ENCODE assay signal across 8 mouse cellular contexts in the genomic region with DNA sequence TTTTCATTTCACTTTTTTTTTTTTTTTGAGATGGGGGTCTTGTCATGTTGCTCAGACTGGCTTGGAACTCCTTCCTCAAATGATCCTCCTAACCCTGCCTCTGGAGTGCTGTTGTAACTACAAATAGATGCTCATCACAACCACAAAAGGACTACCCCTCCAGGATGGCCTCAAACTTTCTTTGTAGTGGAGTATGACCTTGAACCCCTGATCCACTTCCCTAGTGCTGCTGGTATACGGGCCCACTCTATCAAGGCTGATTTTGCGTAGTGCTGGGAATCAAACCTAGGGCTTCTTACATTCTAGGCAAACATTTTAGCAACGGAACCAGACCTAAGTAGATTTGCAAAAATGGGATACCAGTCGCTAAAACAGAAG. TPM values are rescaled to one million over a fixed set of nuclear protein-coding genes. Genes with fewer than 3 reads are reported as not detected.
DNase-seq lines count a peak whose midpoint lies in the region; ATAC-seq and TF ChIP-seq lines count a peak whose summit lies in the region.

No protein-coding gene starts in this region.

- H3K4me1 ChIP-seq in heart, adult 2 months (ENCODE audit: control insufficient read depth, insufficient read depth, low read length) = peaks cover 6% of the 10 kb centered on the region
- 0 out of 4 replicates have a peak, but pooled peaks cover 0 to 2% of the 10 kb centered on the region in 2 experiments for H3K4me1 ChIP-seq in ES-E14 (ENCODE audit: control insufficient read depth in 2 of 2, insufficient read depth in 2 of 2, low read length in 2 of 2, poor library complexity in 1 of 2)
- peaks cover 17% of the 10 kb centered on the region for H3K4me1 ChIP-seq in forebrain, embryonic 13.5 days
- peaks cover 60% of the 10 kb centered on the region for H3K4me1 ChIP-seq in liver, embryonic 12.5 days
- peaks cover 10% of the 10 kb centered on the region; the same call in 1 of the 2 replicates for H3K4me1 ChIP-seq in stomach, embryonic 15.5 days

- peaks cover 18% of the 10 kb centered on the region for H3K36me3 ChIP-seq in heart, adult 2 months (ENCODE audit: control insufficient read depth, insufficient read depth, low read length)
- H3K36me3 ChIP-seq in ES-E14 (ENCODE audit: control insufficient read depth, insufficient read depth, low read length, poor library complexity, severe bottlenecking) = no peaks in the 10 kb centered on the region
- H3K36me3 ChIP-seq in forebrain, embryonic 13.5 days (ENCODE audit: poor library complexity, severe bottlenecking) = no peaks in the 10 kb centered on the region
- H3K36me3 ChIP-seq in liver, embryonic 12.5 days = 0 out of 2 replicates have a peak, but pooled peaks cover 3% of the 10 kb centered on the region
- H3K36me3 ChIP-seq in stomach, embryonic 15.5 days = no peaks in the 10 kb centered on the region

- no peak for ATAC-seq in forebrain, embryonic 13.5 days
- no peak for ATAC-seq in liver, embryonic 12.5 days
- no peak for ATAC-seq in stomach, embryonic 15.5 days (ENCODE audit: insufficient read depth, low FRiP score, low read depth)

- no peak for DNase-seq in heart, adult 2 months
- no peak for DNase-seq in heart, postnatal 36 days
- DNase-seq in ES-E14 (ENCODE audit: low read depth, low spot score) = no peak
- DNase-seq in spleen, adult 12 weeks (ENCODE audit: low spot score) = no peak
- no peak for DNase-seq in layer of hippocampus, adult 11-12 months (ENCODE audit: low spot score)

- in situ Hi-C loops in ES-E14 (cut with MboI; ENCODE audit: low sequenced_read_pairs in 2 of 2, unreplicated experiment in 2 of 2) = no loop called here

- TF ChIP-seq CTCF in heart, adult 2 months (IDR thresholded peaks at IDR 0.05) = no peak

- 0 out of 2 replicates have a peak, but pooled peaks cover 3% of the 10 kb centered on the region for H3K79me2 ChIP-seq in heart, adult 2 months (replicated peaks; ENCODE audit: control insufficient read depth, insufficient read depth, low read length)

- peak overlapping the region; percentile 81 for H3K4me2 ChIP-seq in forebrain, embryonic 13.5 days
- peak overlapping the region; percentile 93 for H3K4me2 ChIP-seq in liver, embryonic 12.5 days
- H3K4me2 ChIP-seq in stomach, embryonic 15.5 days = peak overlapping the region; percentile 65

- H3K27ac ChIP-seq in heart, adult 2 months = peak overlapping the region; percentile 88
- no peak overlapping the region for H3K27ac ChIP-seq in ES-E14 (ENCODE audit: insufficient read depth, low read depth, low read length, poor library complexity, severe bottlenecking)
- no peak overlapping the region for H3K27ac ChIP-seq in forebrain, embryonic 13.5 days
- peak overlapping the region; percentile 88 for H3K27ac ChIP-seq in liver, embryonic 12.5 days
- H3K27ac ChIP-seq in stomach, embryonic 15.5 days = peak overlapping the region; percentile 55; the same call in 1 of the 2 replicates

- peak overlapping the region; percentile 53 for H3K4me3 ChIP-seq in heart, adult 2 months
- H3K4me3 ChIP-seq in ES-E14 (ENCODE audit: insufficient read depth in 1 of 2, low read depth in 1 of 2, low read length in 2 of 2, poor library complexity in 1 of 2, severe bottlenecking in 1 of 2) = peak overlapping the region; percentile 65 to 70
- peak overlapping the region; percentile 86 for H3K4me3 ChIP-seq in forebrain, embryonic 13.5 days
- H3K4me3 ChIP-seq in liver, embryonic 12.5 days = peak overlapping the region; percentile 87
- H3K4me3 ChIP-seq in stomach, embryonic 15.5 days (replicated peaks) = peak overlapping the region; percentile 68

- H3K9ac ChIP-seq in heart, adult 2 months (ENCODE audit: low read depth, low read length) = no peak overlapping the region
- peak overlapping the region; percentile 39; the same call in 1 of the 2 replicates for H3K9ac ChIP-seq in ES-E14 (ENCODE audit: insufficient read depth, low read depth, low read length, poor library complexity, severe bottlenecking)
- H3K9ac ChIP-seq in forebrain, embryonic 13.5 days = peak overlapping the region; percentile 51; the same call in 1 of the 2 replicates
- H3K9ac ChIP-seq in liver, embryonic 12.5 days = peak overlapping the region; percentile 88
- H3K9ac ChIP-seq in stomach, embryonic 15.5 days = no peak overlapping the region

- no peak for TF ChIP-seq EP300 in heart, adult 2 months (IDR thresholded peaks at IDR 0.05; ENCODE audit: insufficient read depth, low read depth, low read length)

- intact Hi-C loops in heart, adult 2 months (cut with DNase I) = loop anchor here (2.0 to 5.0 kb wide), 3 partner anchors 43 to 123 kb away; no protein-coding TSS in a partner anchor
- intact Hi-C loops in heart, postnatal 36 days (cut with DNase I) = loop anchor here (2.0 kb wide), 1 partner anchor 35 kb away; no protein-coding TSS in a partner anchor

- no peak for TF ChIP-seq POLR2A in heart, adult 2 months (IDR thresholded peaks at IDR 0.05; ENCODE audit: insufficient read depth, low read depth, low read length)

- no peaks in the 10 kb centered on the region; the same call in 1 of the 2 replicates for H3K27me3 ChIP-seq in heart, adult 2 months (ENCODE audit: control insufficient read depth, insufficient read depth, low read length)
- peaks cover 5% of the 10 kb centered on the region; the same call in 1 of the 2 replicates for H3K27me3 ChIP-seq in forebrain, embryonic 13.5 days
- no peaks in the 10 kb centered on the region for H3K27me3 ChIP-seq in liver, embryonic 12.5 days (replicated peaks)
- H3K27me3 ChIP-seq in stomach, embryonic 15.5 days (replicated peaks) = no peaks in the 10 kb centered on the region

- 42% methylated on average over 4 of the region's 4 CpGs for WGBS in heart, adult 2 months
- 16% methylated on average over 4 of the region's 4 CpGs for WGBS in forebrain, embryonic 13.5 days
- WGBS in liver, embryonic 12.5 days (ENCODE audit: insufficient replicate concordance) = 13% methylated on average over 4 of the region's 4 CpGs
- WGBS in stomach, embryonic 15.5 days = 20% methylated on average over 4 of the region's 4 CpGs

- H3K9me3 ChIP-seq in ES-E14 (ENCODE audit: control insufficient read depth, insufficient read depth, low read depth, low read length) = no peaks in the 10 kb centered on the region
- no peaks in the 10 kb centered on the region for H3K9me3 ChIP-seq in forebrain, embryonic 13.5 days (replicated peaks)
- 0 out of 2 replicates have a peak, but pooled peaks cover 3% of the 10 kb centered on the region for H3K9me3 ChIP-seq in liver, embryonic 12.5 days (replicated peaks)
- no peaks in the 10 kb centered on the region for H3K9me3 ChIP-seq in stomach, embryonic 15.5 days

TF ChIP-seq in ES-E14, 5 proteins besides CTCF, POLR2A, EP300 and RAD21:
- no peak for TF ChIP-seq HCFC1 (IDR thresholded peaks at IDR 0.05; ENCODE audit: borderline replicate concordance, insufficient read depth, low read length)
- no peak for TF ChIP-seq CHD2 (IDR thresholded peaks at IDR 0.05; ENCODE audit: low read depth, low read length)
- TF ChIP-seq ZC3H11A (IDR thresholded peaks at IDR 0.05; ENCODE audit: borderline replicate concordance, low read depth, low read length) = no peak

RNA-seq across cellular contexts. Expression of a gene that starts 0.9 kb away (rescaled TPM):
- total RNA-seq in heart, adult 2 months (2021) = 100 to 1,000 TPM; 102 to 103 TPM
- polyA plus RNA-seq in heart, adult 2 months (2012; rRNA removed) = 62.4 and 117 TPM in 2 replicates
- total RNA-seq in heart, postnatal 36 days (2021) = 100 to 1,000 TPM; 113 to 137 TPM
- total RNA-seq in ES-E14 (2012; rRNA removed) = 92.1 and 116 TPM in 2 replicates
- 8.8 and 8.9 TPM in 2 replicates for polyA plus RNA-seq in forebrain, embryonic 13.5 days (2015; fragmentation: Nextera tagmentation; extraction: Ambion mirVana)
- 36.0 and 37.7 TPM in 2 replicates for polyA plus RNA-seq in liver, embryonic 12.5 days (2016; fragmentation: Nextera tagmentation; extraction: Ambion mirVana)
- polyA plus RNA-seq in stomach, embryonic 15.5 days (2015; fragmentation: Nextera tagmentation; extraction: Ambion mirVana) = 74.4 and 83.2 TPM in 2 replicates

Comparison
In these comparisons a context has a peak if more than half of its experiments do, and no peak if none do; other contexts are left out.
1. H3K27ac ChIP-seq: peak in heart, adult 2 months (single experiment), liver, embryonic 12.5 days (single experiment) and stomach, embryonic 15.5 days (single experiment); none in ES-E14 (single experiment) and forebrain, embryonic 13.5 days (single experiment).
2. H3K9ac ChIP-seq: peak in ES-E14 (single experiment), forebrain, embryonic 13.5 days (single experiment) and liver, embryonic 12.5 days (single experiment); none in heart, adult 2 months (single experiment) and stomach, embryonic 15.5 days (single experiment).
3. Peak in every context shown above with its lines, with median percentiles within 50 percentile points of each other: H3K4me3 ChIP-seq and H3K4me2 ChIP-seq.